Mouse (Mus musculus) lung, postnatal 10 days (tissue): ENCODE measurements around the gene Tmem121.
"Not testable (repeated sequence)": the region's sequence is repeated elsewhere in the genome, so short reads cannot be mapped to it uniquely, and the experiment has no call there.

ENCODE experiments used
- DNase-seq: peaks from one replicate; pipeline ENCODE4 v3.0.0; 2021

The Tmem121 gene

DNA sequence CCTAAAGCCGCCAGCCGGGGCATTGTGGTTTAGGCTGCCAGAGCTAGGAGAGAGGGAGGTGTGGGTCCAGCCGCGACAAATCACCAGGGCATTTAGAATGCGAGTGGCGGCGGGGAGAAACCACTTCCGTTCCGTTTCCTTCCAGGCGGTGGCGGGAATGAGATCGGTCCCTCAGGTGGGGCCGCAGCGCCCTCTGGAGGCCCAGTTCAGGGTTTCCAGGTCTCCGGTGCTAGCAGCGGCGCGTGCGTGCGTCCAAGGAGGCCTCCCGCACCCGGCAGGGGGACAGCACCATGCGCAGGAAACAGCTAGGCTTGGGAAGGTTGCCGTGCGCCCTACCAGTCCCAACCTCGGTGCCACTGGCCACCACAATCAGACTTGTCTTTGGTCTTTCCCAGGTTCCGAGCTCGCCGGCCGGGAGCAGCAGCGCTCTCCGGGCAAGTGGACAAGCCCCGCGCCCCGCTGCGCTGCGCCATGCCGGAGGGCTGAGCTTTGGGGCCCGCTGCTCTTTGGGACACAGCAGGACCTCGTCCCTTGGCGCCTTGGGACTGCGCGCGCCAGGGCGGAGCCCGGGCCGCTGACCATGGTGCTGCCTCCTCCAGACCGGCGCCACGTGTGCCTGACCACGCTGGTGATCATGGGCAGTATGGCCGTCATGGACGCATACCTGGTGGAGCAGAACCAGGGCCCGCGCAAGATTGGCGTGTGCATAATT, 2.0 kb downstream of the Tmem121 start:
- DNase-seq: peak; percentile 81

DNA sequence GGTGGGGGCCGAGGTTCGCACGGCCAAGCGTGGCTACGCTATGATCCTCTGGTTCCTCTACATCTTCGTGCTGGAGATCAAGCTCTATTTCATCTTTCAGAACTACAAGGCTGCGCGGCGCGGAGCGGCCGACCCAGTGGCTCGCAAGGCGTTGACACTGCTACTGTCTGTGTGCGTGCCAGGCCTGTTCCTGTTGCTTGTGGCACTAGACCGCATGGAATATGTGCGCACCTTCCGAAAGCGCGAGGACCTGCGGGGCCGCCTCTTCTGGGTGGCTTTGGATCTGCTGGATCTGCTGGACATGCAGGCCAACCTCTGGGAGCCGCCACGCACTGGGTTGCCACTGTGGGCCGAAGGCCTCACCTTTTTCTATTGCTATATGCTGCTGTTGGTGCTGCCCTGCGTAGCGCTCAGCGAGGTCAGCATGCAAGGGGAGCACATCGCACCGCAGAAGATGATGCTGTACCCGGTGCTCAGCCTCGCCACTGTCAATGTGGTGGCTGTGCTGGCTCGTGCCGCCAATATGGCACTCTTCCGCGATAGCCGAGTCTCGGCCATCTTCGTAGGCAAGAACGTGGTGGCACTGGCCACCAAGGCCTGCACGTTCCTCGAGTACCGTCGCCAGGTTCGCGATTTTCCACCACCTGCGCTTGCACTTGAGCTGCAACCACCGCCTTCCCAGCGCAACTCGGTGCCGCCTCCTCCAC, 2.8 kb downstream of the Tmem121 start:
- no peak for DNase-seq

DNA sequence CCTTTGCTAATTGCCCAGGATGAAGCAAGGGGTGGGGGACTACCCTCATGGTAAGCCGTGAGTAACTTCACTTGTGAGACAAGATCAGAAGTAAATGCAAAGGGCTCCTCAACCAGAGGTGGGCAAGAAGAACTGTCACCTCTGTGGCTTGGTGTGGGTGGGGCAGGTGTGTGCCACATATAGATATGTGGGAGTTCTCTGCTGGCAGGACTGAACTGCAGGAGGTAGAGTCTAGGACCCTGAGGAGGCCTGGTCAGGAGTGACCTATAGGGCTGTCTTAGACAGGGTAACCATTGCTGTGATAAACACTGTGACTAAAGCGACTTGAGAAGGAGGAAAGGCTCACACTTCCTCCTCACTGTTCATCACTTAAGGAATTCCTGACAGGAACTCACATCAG, 7.7 kb downstream of the Tmem121 start:
- DNase-seq: no peak

DNA sequence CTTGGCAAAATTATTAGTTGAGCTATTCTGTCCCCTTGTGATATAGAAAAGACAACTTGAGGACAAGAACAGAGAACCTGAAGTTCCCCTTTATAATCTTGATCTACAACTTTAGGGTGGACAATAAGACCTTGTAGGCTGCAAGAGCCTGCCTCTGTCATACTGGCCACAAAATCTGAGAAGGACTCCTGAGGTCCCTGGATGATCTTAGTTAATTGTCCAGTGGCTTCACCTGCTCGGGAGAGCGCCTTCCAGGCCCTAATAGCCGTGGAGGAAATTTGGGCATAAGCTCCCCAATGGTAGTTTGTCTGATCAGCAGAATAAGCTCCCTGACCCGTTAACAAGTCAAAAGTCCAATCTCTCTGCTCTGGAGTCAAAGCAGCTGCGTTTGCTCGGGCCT, 13.4 kb downstream of the Tmem121 start:
- not testable (repeated sequence) for DNase-seq

GRCm38 (mm10) chr12:113201301-113201700, 15.6 kb downstream of the Tmem121 start:
- no peak for DNase-seq

GRCm38 (mm10) chr12:113202008-113202407, 16.3 kb downstream of the Tmem121 start:
- DNase-seq: no peak

GRCm38 (mm10) chr12:113203522-113203921, 17.8 kb downstream of the Tmem121 start:
- DNase-seq: no peak

DNA sequence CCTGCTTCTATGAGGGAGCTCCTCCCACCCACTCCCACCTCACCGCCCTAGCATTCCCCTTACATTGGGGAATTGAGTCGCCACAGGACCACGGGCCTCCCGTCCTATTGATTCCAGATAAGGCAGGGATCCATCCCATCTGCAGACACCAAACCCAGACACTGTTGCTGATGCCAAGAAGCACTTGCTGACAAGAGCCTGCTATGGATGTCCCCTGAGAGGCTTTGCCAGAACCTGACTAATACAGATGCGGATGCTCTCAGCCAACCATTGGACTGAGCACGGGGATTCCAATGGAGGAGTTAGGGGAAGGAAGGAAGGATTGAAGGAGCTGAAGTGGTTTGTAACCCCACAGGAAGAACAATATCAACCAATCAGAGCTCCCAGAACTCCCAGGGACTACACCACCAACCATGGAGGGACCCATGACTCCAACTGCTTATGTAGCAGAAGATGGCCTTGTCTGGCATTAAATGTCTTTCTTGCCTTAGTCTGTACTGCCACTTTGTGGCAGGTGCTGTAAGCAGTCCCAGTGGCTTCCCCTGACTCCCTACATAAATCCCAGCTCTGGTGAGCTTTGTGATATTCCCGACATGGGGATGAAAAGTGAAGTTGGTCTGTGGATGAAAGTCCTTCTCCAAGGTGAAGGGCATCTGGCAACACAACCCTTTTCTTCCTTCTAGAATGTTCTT, 19.7 kb downstream of the Tmem121 start:
- no peak for DNase-seq

DNA sequence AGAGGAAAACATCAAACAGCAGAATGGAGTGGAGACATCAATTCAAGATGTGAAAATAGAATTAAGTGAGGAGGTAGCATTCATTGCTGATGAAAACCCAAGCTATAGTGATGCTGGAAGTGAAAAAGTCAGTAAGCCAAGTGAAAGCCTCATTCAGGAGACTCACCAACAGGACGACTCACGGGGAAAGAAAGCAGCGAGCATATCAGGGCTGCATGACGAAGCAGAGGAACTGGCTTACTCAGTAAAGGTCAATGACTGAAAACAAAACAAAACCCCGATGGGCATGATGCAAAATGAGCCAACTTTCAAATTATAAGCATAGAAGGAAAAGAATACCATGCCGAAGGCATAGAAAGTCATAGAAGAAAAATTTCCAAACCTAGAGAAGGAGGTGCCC, 22.0 kb downstream of the Tmem121 start:
- DNase-seq: no peak

DNA sequence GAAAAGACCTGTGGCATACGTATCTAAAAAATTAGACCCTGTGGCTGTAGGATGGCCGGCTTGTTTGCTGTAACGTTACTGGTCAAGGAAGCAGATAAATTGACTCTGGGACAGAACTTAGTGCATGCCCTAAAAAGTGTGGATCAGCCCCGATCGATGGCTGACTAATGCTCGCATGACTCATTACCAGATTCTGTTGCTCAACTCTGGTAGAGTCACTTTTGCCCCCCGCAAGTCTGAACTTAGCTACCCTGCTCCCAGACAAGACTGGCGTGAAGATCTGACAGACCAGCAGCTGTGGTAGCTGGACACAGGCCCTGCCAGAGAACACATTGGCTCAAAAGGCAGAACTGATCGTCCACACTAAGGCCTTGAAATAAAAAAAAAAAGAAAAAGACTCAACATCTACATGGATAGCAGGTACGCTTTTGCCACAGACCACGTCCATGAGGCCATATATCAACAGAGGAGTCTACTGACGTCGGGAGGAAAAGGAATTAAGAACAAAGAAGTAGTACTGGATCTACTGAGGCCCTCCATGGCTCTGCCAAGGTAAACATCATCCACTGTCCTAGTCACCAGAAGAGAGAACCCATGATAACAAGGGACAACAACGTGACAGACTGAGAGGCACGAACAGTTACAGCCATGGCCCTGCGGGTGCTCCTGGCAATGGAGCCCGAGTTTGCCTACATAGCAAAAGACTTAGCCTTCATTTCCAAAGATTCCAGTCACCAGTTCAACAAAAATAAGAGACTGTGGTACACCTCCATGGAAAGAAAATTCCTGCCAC, 25.1 kb downstream of the Tmem121 start:
- no peak for DNase-seq

DNA sequence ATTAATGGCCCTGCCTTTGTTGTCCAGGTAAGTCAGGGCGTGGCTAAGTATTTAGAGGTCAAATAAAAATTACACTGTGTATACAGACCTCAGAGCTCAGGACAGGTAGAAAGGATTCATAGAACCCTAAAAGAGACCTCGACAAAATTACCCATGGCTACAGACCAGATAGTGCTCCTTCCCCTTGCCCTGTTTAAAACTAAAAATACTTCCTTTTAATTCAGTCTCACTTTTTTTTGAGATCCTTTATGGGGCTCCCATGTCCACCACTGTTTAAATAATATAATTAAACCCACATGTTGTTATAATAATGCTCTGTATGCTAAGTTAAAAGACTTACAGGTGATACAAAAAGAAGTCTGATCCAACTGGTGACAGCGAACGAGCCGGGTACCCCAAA, 26.0 kb downstream of the Tmem121 start:
- no peak for DNase-seq

GRCm38 (mm10) chr12:113212326-113212924, 26.7 kb downstream of the Tmem121 start:
- DNase-seq: no peak

- DNase-seq: peak; percentile 45
These were observed 27.5 kb downstream of the Tmem121 start for GRCm38 (mm10) chr12:113213226-113213625.

- DNase-seq: no peak
These were observed 28.5 kb downstream of the Tmem121 start for GRCm38 (mm10) chr12:113214072-113214808.

GRCm38 (mm10) chr12:113214972-113215666, 29.4 kb downstream of the Tmem121 start:
- peak; percentile 25 for DNase-seq

GRCm38 (mm10) chr12:113215667-113216346, 30.1 kb downstream of the Tmem121 start:
- peak; percentile 78 for DNase-seq

- DNase-seq: peak; percentile 80
These were observed 31.8 kb downstream of the Tmem121 start for GRCm38 (mm10) chr12:113217306-113218242.

GRCm38 (mm10) chr12:113219867-113220266, 34.1 kb downstream of the Tmem121 start:
- DNase-seq: peak; percentile 64

- peak; percentile 80 for DNase-seq
These were observed 34.7 kb downstream of the Tmem121 start for GRCm38 (mm10) chr12:113220447-113220846.
